Mouse (Mus musculus) intestine, embryonic 14.5 days (tissue): ENCODE measurements around the gene Dad1. TPM values are rescaled to one million over a fixed set of nuclear protein-coding genes. Genes with fewer than 3 reads are reported as not detected.

Experiments
- ATAC-seq: fragments of 200-750 bp; cut with Nextera tagmentation; replicated peaks from 2 replicates; pipeline ENCODE4 v1.8.0; 2017; ENCODE audit warnings: low read depth, moderate number of reproducible peaks, moderate TSS enrichment, moderate library complexity; ENCODE audit not compliant: low FRiP score, low TSS enrichment
- DNase-seq: peaks from one replicate; pipeline ENCODE4 v3.0.0-alpha.2; 2018; ENCODE audit warnings: low spot score
- H3K27ac ChIP-seq: fragments of 300-500 bp; sonication (generic); 2 replicates; pipeline ENCODE4 v1.5.1; 2014; ENCODE audit warnings: low read depth, mild to moderate bottlenecking, control low read depth
- H3K27me3 ChIP-seq: fragments of 300-500 bp; sonication (generic); replicated peaks from 2 replicates; pipeline ENCODE4 v1.6.1; 2014; ENCODE audit warnings: low read length, control low read depth; ENCODE audit not compliant: control insufficient read depth, insufficient read depth
- H3K36me3 ChIP-seq: fragments of 300-500 bp; sonication (generic); 2 replicates; pipeline ENCODE4 v1.6.1; 2014; ENCODE audit warnings: low read length, control low read depth; ENCODE audit not compliant: control insufficient read depth, insufficient read depth
- H3K4me1 ChIP-seq: fragments of 300-500 bp; sonication (generic); replicated peaks from 2 replicates; pipeline ENCODE4 v1.6.1; 2014; ENCODE audit warnings: low read length, control low read depth, mixed read lengths; ENCODE audit not compliant: control insufficient read depth, insufficient read depth
- H3K4me2 ChIP-seq: fragments of 300-500 bp; sonication (generic); 2 replicates; pipeline ENCODE4 v1.6.1; 2014; ENCODE audit warnings: low read length
- H3K4me3 ChIP-seq: fragments of 300-500 bp; sonication (generic); 2 replicates; pipeline ENCODE4 v1.5.1; 2014; ENCODE audit warnings: low read depth, low read length, control low read depth, mixed read lengths
- H3K9ac ChIP-seq: fragments of 300-500 bp; sonication (generic); 2 replicates; pipeline ENCODE4 v1.6.1; 2014; ENCODE audit warnings: mild to moderate bottlenecking, low read length
- H3K9me3 ChIP-seq: fragments of 300-500 bp; sonication (generic); 2 replicates; pipeline ENCODE4 v1.6.1; 2016; ENCODE audit warnings: low read length, control low read depth; ENCODE audit not compliant: control insufficient read depth
- WGBS: fragments of 180-500 bp; shearing (Covaris S2); extraction: QIAGEN DNeasy Blood & Tissue Kit; methylation state at CpG from one replicate; pipeline ENCODE4 v1.1.7; 2014; 5-methylcytosine and 5-hydroxymethylcytosine counted together
- polyA plus RNA-seq: library from polyadenylated mRNA; unstranded; fragments of >200 nt; fragmentation: Nextera tagmentation; extraction: Ambion mirVana; gene quantifications from 2 replicates; pipeline ENCODE4 v1.2.1, GENCODE M21; 2014

The Dad1 gene
- polyA plus RNA-seq = 414 and 449 TPM in 2 replicates

- H3K27ac ChIP-seq = peak within 1 kb of the TSS; percentile 70
- H3K27me3 ChIP-seq = no peaks in the 10 kb centered on the region
- ATAC-seq (peak; percentile 100), DNase-seq (peak; percentile 96)
- under 1% methylated on average over 39 of the region's 39 CpGs for WGBS
- peak within 1 kb of the TSS; percentile 75 for H3K9ac ChIP-seq
- H3K4me2 ChIP-seq = peak within 1 kb of the TSS; percentile 76
- no peaks in the 10 kb centered on the region for H3K9me3 ChIP-seq
- H3K36me3 ChIP-seq = no peaks in the 10 kb centered on the region
- H3K4me1 ChIP-seq = peaks cover 41% of the 10 kb centered on the region
- H3K4me3 ChIP-seq = peak within 1 kb of the TSS; percentile 77
These were observed at the start of gene Dad1, which contains the start of gene Abhd4 for GRCm38 (mm10) chr14:54253741-54254291. Gene Dad1 (minus strand): TSS chr14:54254104. Gene Abhd4 (plus strand): TSS chr14:54254188.

- Histone ChIP-seq H3K4me2 (no peak overlapping the region), H3K27ac (no peak overlapping the region), H3K27me3 (no peaks in the 10 kb centered on the region), H3K9ac (no peak overlapping the region), H3K4me1 (no peaks in the 10 kb centered on the region), H3K9me3 (no peaks in the 10 kb centered on the region), H3K4me3 (no peak overlapping the region), H3K36me3 (no peaks in the 10 kb centered on the region)
- WGBS = 93% methylated on average over 3 of the region's 3 CpGs
- DNase-seq (no peak), ATAC-seq (no peak)
These were observed 46.8 kb upstream of the Dad1 start for GRCm38 (mm10) chr14:54300676-54301075.

- ATAC-seq (no peak), DNase-seq (no peak)
- H3K4me1 ChIP-seq = no peaks in the 10 kb centered on the region
- H3K9ac ChIP-seq = no peak overlapping the region
- no peaks in the 10 kb centered on the region for H3K27me3 ChIP-seq
- no peaks in the 10 kb centered on the region for H3K9me3 ChIP-seq
- H3K4me2 ChIP-seq = no peak overlapping the region
- 82% methylated on average over 5 of the region's 5 CpGs for WGBS
- no peaks in the 10 kb centered on the region for H3K36me3 ChIP-seq
- no peak overlapping the region for H3K27ac ChIP-seq
- H3K4me3 ChIP-seq = no peak overlapping the region
These were observed 46.2 kb upstream of the Dad1 start for GRCm38 (mm10) chr14:54300136-54300535.

GRCm38 (mm10) chr14:54284839-54285238 is 30.9 kb upstream of the Dad1 start, which contains the start of gene Olfr49:
Gene Olfr49 (minus strand): TSS chr14:54284939.
- ATAC-seq = no peak
- no peaks in the 10 kb centered on the region; the same call in 1 of the 2 replicates for H3K9me3 ChIP-seq
- no peaks in the 10 kb centered on the region for H3K4me1 ChIP-seq
- no peaks in the 10 kb centered on the region for H3K27me3 ChIP-seq
- H3K4me2 ChIP-seq = no peak within 1 kb of the TSS
- no peak for DNase-seq
- H3K4me3 ChIP-seq = no peak within 1 kb of the TSS
- no peak within 1 kb of the TSS for H3K9ac ChIP-seq
- no peaks in the 10 kb centered on the region for H3K36me3 ChIP-seq
- no peak within 1 kb of the TSS for H3K27ac ChIP-seq
- 66% methylated on average over 1 of the region's 1 CpGs for WGBS

- H3K36me3 ChIP-seq = no peaks in the 10 kb centered on the region
- 75% methylated on average over 2 of the region's 2 CpGs for WGBS
- H3K9ac ChIP-seq = no peak overlapping the region
- no peak overlapping the region for H3K4me3 ChIP-seq
- H3K4me2 ChIP-seq = no peak overlapping the region
- H3K4me1 ChIP-seq = no peaks in the 10 kb centered on the region
- DNase-seq (no peak), ATAC-seq (no peak)
- no peaks in the 10 kb centered on the region for H3K27me3 ChIP-seq
- no peaks in the 10 kb centered on the region for H3K9me3 ChIP-seq
- no peak overlapping the region for H3K27ac ChIP-seq
These were observed 22.5 kb upstream of the Dad1 start for GRCm38 (mm10) chr14:54276446-54276845.

- H3K4me1 ChIP-seq = no peaks in the 10 kb centered on the region
- 77% methylated on average over 3 of the region's 3 CpGs for WGBS
- no peaks in the 10 kb centered on the region for H3K9me3 ChIP-seq
- no peak overlapping the region for H3K4me2 ChIP-seq
- no peak overlapping the region for H3K4me3 ChIP-seq
- no peaks in the 10 kb centered on the region for H3K27me3 ChIP-seq
- ATAC-seq (no peak), DNase-seq (no peak)
- H3K27ac ChIP-seq = no peak overlapping the region
- H3K9ac ChIP-seq = no peak overlapping the region
- H3K36me3 ChIP-seq = peaks cover 11% of the 10 kb centered on the region
These were observed 18.8 kb upstream of the Dad1 start for GRCm38 (mm10) chr14:54272696-54273095.

- no peak overlapping the region for H3K9ac ChIP-seq
- no peak for ATAC-seq
- 84% methylated on average over 3 of the region's 3 CpGs for WGBS
- H3K27me3 ChIP-seq = no peaks in the 10 kb centered on the region
- no peaks in the 10 kb centered on the region for H3K9me3 ChIP-seq
- no peak for DNase-seq
- H3K27ac ChIP-seq = no peak overlapping the region
- no peak overlapping the region for H3K4me3 ChIP-seq
- no peak overlapping the region for H3K4me2 ChIP-seq
- peaks cover 17% of the 10 kb centered on the region for H3K36me3 ChIP-seq
- H3K4me1 ChIP-seq = no peaks in the 10 kb centered on the region
These were observed 18.2 kb upstream of the Dad1 start for GRCm38 (mm10) chr14:54271976-54272606.

- Histone ChIP-seq H3K27ac (no peak overlapping the region), H3K27me3 (no peaks in the 10 kb centered on the region), H3K9ac (no peak overlapping the region), H3K4me2 (no peak overlapping the region), H3K36me3 (peaks cover 27% of the 10 kb centered on the region), H3K9me3 (no peaks in the 10 kb centered on the region), H3K4me3 (no peak overlapping the region), H3K4me1 (no peaks in the 10 kb centered on the region)
- DNase-seq (no peak), ATAC-seq (no peak)
- WGBS = 79% methylated on average over 3 of the region's 3 CpGs
These were observed 16.5 kb upstream of the Dad1 start for GRCm38 (mm10) chr14:54270413-54270812.

- H3K4me3 ChIP-seq = no peak overlapping the region
- ATAC-seq = no peak
- H3K27me3 ChIP-seq = no peaks in the 10 kb centered on the region
- H3K4me1 ChIP-seq = no peaks in the 10 kb centered on the region
- no peak overlapping the region for H3K9ac ChIP-seq
- H3K9me3 ChIP-seq = no peaks in the 10 kb centered on the region
- 94% methylated on average over 3 of the region's 3 CpGs for WGBS
- H3K4me2 ChIP-seq = no peak overlapping the region
- no peak for DNase-seq
- H3K27ac ChIP-seq = no peak overlapping the region
- peaks cover 32% of the 10 kb centered on the region for H3K36me3 ChIP-seq
These were observed 15.7 kb upstream of the Dad1 start for GRCm38 (mm10) chr14:54269566-54269965.
